Mouse (Mus musculus): Measurements from ENCODE around the gene Kcnq1. TPM values are rescaled to one million over a fixed set of nuclear protein-coding genes. Genes with fewer than 3 reads are reported as not detected.
A peak's percentile ranks its signal among the peaks of the same experiment; 100 is the strongest.

The Kcnq1 gene
- polyA plus RNA-seq, 1 experiment: 1.2 TPM

- no peak for DNase-seq (ENCODE audit: low read depth in 1 of 2, low spot score in 2 of 2)
- 92% methylated on average over 3 of the region's 3 CpGs for WGBS
- H3K4me1 ChIP-seq (ENCODE audit: control insufficient read depth, insufficient read depth, insufficient read length): peaks cover 9% of the 10 kb centered on the region; the same call in 1 of the 2 replicates
- no peaks in the 10 kb centered on the region for H3K27me3 ChIP-seq (ENCODE audit: control insufficient read depth, insufficient read depth, low read length)
- H3K27ac ChIP-seq (ENCODE audit: insufficient read depth, low read length): no peak overlapping the region
- H3K36me3 ChIP-seq (ENCODE audit: control insufficient read depth, insufficient read depth, low read length): no peaks in the 10 kb centered on the region
- no peak overlapping the region for H3K4me3 ChIP-seq (ENCODE audit: extremely low read depth, insufficient read depth, insufficient read length)
- no peak for TF ChIP-seq POLR2A (IDR thresholded peaks at IDR 0.05; ENCODE audit: low read depth, low read length)
- no peak for TF ChIP-seq CTCF (IDR thresholded peaks at IDR 0.05; ENCODE audit: extremely low read depth, insufficient read depth, insufficient read length, insufficient replicate concordance)
Observed at GRCm38 (mm10) chr7:143289082-143289849, 183.1 kb downstream of the Kcnq1 start.

- TF ChIP-seq POLR2A (IDR thresholded peaks at IDR 0.05; ENCODE audit: low read depth, low read length): no peak
- no peak for TF ChIP-seq CTCF (IDR thresholded peaks at IDR 0.05; ENCODE audit: extremely low read depth, insufficient read depth, insufficient read length, insufficient replicate concordance)
- H3K4me1 ChIP-seq (ENCODE audit: control insufficient read depth, insufficient read depth, insufficient read length): no peaks in the 10 kb centered on the region
- H3K27ac ChIP-seq (ENCODE audit: insufficient read depth, low read length): no peak overlapping the region
Observed at GRCm38 (mm10) chr7:143294690-143295355, 188.7 kb downstream of the Kcnq1 start.

GRCm38 (mm10) chr7:143295356-143296000 lies 189.3 kb downstream of the Kcnq1 start:
- H3K4me3 ChIP-seq (ENCODE audit: extremely low read depth, insufficient read depth, insufficient read length): peak overlapping the region; percentile 66
- H3K4me1 ChIP-seq (ENCODE audit: control insufficient read depth, insufficient read depth, insufficient read length): no peaks in the 10 kb centered on the region
- no peaks in the 10 kb centered on the region for H3K27me3 ChIP-seq (ENCODE audit: control insufficient read depth, insufficient read depth, low read length)
- peak overlapping the region; percentile 67; the same call in 1 of the 2 replicates for H3K27ac ChIP-seq (ENCODE audit: insufficient read depth, low read length)
- TF ChIP-seq POLR2A (IDR thresholded peaks at IDR 0.05; ENCODE audit: low read depth, low read length) (no peak), CTCF (IDR thresholded peaks at IDR 0.05; ENCODE audit: extremely low read depth, insufficient read depth, insufficient read length, insufficient replicate concordance) (no peak)
- 49% methylated on average over 47 of the region's 47 CpGs for WGBS
- no peaks in the 10 kb centered on the region for H3K36me3 ChIP-seq (ENCODE audit: control insufficient read depth, insufficient read depth, low read length)
- peak; percentile 9 to 34 for DNase-seq (ENCODE audit: low read depth in 1 of 2, low spot score in 2 of 2)

More at GRCm38 (mm10) chr7:143294690-143295355, 188.7 kb downstream of the Kcnq1 start:
- no peaks in the 10 kb centered on the region for H3K36me3 ChIP-seq (ENCODE audit: control insufficient read depth, insufficient read depth, low read length)
- H3K4me3 ChIP-seq (ENCODE audit: extremely low read depth, insufficient read depth, insufficient read length): peak overlapping the region; percentile 66
- no peaks in the 10 kb centered on the region for H3K27me3 ChIP-seq (ENCODE audit: control insufficient read depth, insufficient read depth, low read length)
- WGBS: 56% methylated on average over 20 of the region's 20 CpGs
- no peak for DNase-seq (ENCODE audit: low read depth in 1 of 2, low spot score in 2 of 2)

GRCm38 (mm10) chr7:143296001-143296379 lies 189.8 kb downstream of the Kcnq1 start:
- WGBS: 50% methylated on average over 20 of the region's 20 CpGs

GRCm38 (mm10) chr7:143296384-143296801 lies 190.2 kb downstream of the Kcnq1 start:
- Histone ChIP-seq H3K27ac (ENCODE audit: insufficient read depth, low read length) (peak overlapping the region; percentile 67; the same call in 1 of the 2 replicates), H3K36me3 (ENCODE audit: control insufficient read depth, insufficient read depth, low read length) (no peaks in the 10 kb centered on the region), H3K4me1 (ENCODE audit: control insufficient read depth, insufficient read depth, insufficient read length) (no peaks in the 10 kb centered on the region), H3K4me3 (ENCODE audit: extremely low read depth, insufficient read depth, insufficient read length) (peak overlapping the region; percentile 66), H3K27me3 (ENCODE audit: control insufficient read depth, insufficient read depth, low read length) (no peaks in the 10 kb centered on the region)
- DNase-seq (ENCODE audit: low read depth in 1 of 2, low spot score in 2 of 2): peak; percentile 86 to 94
- no peak for TF ChIP-seq CTCF (IDR thresholded peaks at IDR 0.05; ENCODE audit: extremely low read depth, insufficient read depth, insufficient read length, insufficient replicate concordance)
- TF ChIP-seq POLR2A (IDR thresholded peaks at IDR 0.05; ENCODE audit: low read depth, low read length): peak; percentile 81
- 45% methylated on average over 17 of the region's 17 CpGs for WGBS

More at GRCm38 (mm10) chr7:143296001-143296379, 189.8 kb downstream of the Kcnq1 start:
- DNase-seq (ENCODE audit: low read depth in 1 of 2, low spot score in 2 of 2): peak in 1 of 2 experiments; percentile 2
- peak overlapping the region; percentile 67 for H3K27ac ChIP-seq (ENCODE audit: insufficient read depth, low read length)
- H3K4me1 ChIP-seq (ENCODE audit: control insufficient read depth, insufficient read depth, insufficient read length): no peaks in the 10 kb centered on the region
- peak overlapping the region; percentile 66 for H3K4me3 ChIP-seq (ENCODE audit: extremely low read depth, insufficient read depth, insufficient read length)
- TF ChIP-seq POLR2A (IDR thresholded peaks at IDR 0.05; ENCODE audit: low read depth, low read length) (no peak), CTCF (IDR thresholded peaks at IDR 0.05; ENCODE audit: extremely low read depth, insufficient read depth, insufficient read length, insufficient replicate concordance) (no peak)
- H3K36me3 ChIP-seq (ENCODE audit: control insufficient read depth, insufficient read depth, low read length): no peaks in the 10 kb centered on the region
- no peaks in the 10 kb centered on the region for H3K27me3 ChIP-seq (ENCODE audit: control insufficient read depth, insufficient read depth, low read length)

- no peak for DNase-seq (ENCODE audit: low read depth in 1 of 2, low spot score in 2 of 2)
- H3K4me3 ChIP-seq (ENCODE audit: extremely low read depth, insufficient read depth, insufficient read length): no peak overlapping the region
- TF ChIP-seq CTCF (IDR thresholded peaks at IDR 0.05; ENCODE audit: extremely low read depth, insufficient read depth, insufficient read length, insufficient replicate concordance): no peak
- TF ChIP-seq POLR2A (IDR thresholded peaks at IDR 0.05; ENCODE audit: low read depth, low read length): no peak
- H3K36me3 ChIP-seq (ENCODE audit: control insufficient read depth, insufficient read depth, low read length): no peaks in the 10 kb centered on the region
- no peaks in the 10 kb centered on the region for H3K27me3 ChIP-seq (ENCODE audit: control insufficient read depth, insufficient read depth, low read length)
- H3K27ac ChIP-seq (ENCODE audit: insufficient read depth, low read length): no peak overlapping the region
- no peaks in the 10 kb centered on the region for H3K4me1 ChIP-seq (ENCODE audit: control insufficient read depth, insufficient read depth, insufficient read length)
- 86% methylated on average over 7 of the region's 7 CpGs for WGBS
Observed at GRCm38 (mm10) chr7:143300037-143300436, 193.9 kb downstream of the Kcnq1 start.
